Mouse (Mus musculus) lung, postnatal 0 days (tissue): Measurements from ENCODE around the gene Gm17349.

ENCODE experiments used
- CTCF ChIP-seq: IDR thresholded peaks from 2 replicates; pipeline ENCODE4 v1.5.1; 2016; ENCODE audit warnings: antibody characterized with exemption, mild to moderate bottlenecking
- EP300 ChIP-seq: IDR thresholded peaks from 2 replicates; pipeline ENCODE4 v1.6.1; 2016; ENCODE audit warnings: antibody characterized with exemption, mild to moderate bottlenecking, control low read depth

DNA sequence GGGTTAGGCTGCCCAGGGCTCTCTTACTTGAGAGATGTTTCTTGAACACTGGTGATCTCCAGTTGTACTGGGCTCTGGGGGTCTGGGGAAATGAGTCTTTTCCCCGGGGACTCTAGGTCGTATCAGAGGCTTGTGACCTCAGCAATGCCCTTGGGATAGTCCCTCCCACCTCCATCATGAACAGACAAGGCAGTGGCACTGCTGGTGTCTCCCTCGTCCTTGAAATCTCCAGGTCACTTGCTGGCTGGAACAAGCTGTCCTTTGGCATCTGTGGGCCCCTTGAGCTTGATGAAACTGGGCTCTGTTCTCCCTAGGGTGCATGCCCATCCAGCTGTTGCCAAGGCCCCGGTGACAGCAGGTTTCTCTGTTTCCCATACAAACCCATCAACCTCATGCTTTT, 8.9 kb upstream of the Gm17349 start:
- TF ChIP-seq CTCF, result no peak
- no peak for TF ChIP-seq EP300
